Mouse (Mus musculus) kidney, adult 2 months (tissue): ENCODE measurements around the gene Olfr1371. TPM values are rescaled to one million over a fixed set of nuclear protein-coding genes. Genes with fewer than 3 reads are reported as not detected.

Experiments
- DNase-seq: peaks from one replicate; pipeline ENCODE4 v3.0.0; 2021
- H3K27ac ChIP-seq: fragments of 200-500 bp; 2 replicates; pipeline ENCODE4 v1.5.1; 2012; ENCODE audit warnings: low read depth, low read length, control low read depth, inconsistent platforms; ENCODE audit not compliant: insufficient read depth
- H3K27me3 ChIP-seq: fragments of 200-500 bp; replicated peaks from 2 replicates; pipeline ENCODE4 v1.6.1; 2012; ENCODE audit warnings: mild to moderate bottlenecking, moderate library complexity, low read length, inconsistent platforms; ENCODE audit not compliant: control insufficient read depth, insufficient read depth
- H3K36me3 ChIP-seq: fragments of 200-500 bp; 2 replicates; pipeline ENCODE4 v1.6.1; 2012; ENCODE audit warnings: mild to moderate bottlenecking, moderate library complexity, low read length, inconsistent platforms; ENCODE audit not compliant: control insufficient read depth, insufficient read depth
- H3K4me1 ChIP-seq: fragments of 200-500 bp; 2 replicates; pipeline ENCODE4 v1.6.1; 2011; ENCODE audit warnings: low read length; ENCODE audit not compliant: control insufficient read depth, insufficient read depth
- H3K4me3 ChIP-seq: fragments of 200-500 bp; 2 replicates; pipeline ENCODE4 v1.5.1; 2011; ENCODE audit warnings: mild to moderate bottlenecking, low read depth, low read length, control low read depth; ENCODE audit not compliant: insufficient read depth
- CTCF ChIP-seq: fragments of 200-500 bp; conservative IDR thresholded peaks from 2 replicates; pipeline ENCODE4 v1.5.1; 2011; ENCODE audit warnings: low read depth, mild to moderate bottlenecking, control low read depth, low read length, moderate library complexity, mixed read lengths; ENCODE audit not compliant: insufficient read depth, insufficient read length
- POLR2A ChIP-seq: fragments of 200-500 bp; IDR thresholded peaks from one replicate; pipeline ENCODE4 v1.6.1; 2011; ENCODE audit warnings: low read depth, low read length, control low read depth
- WGBS: fragments of 180-500 bp; shearing (Covaris S2); methylation state at CpG from one replicate; pipeline ENCODE4 v1.1.7; 2018; 5-methylcytosine and 5-hydroxymethylcytosine counted together
- polyA plus RNA-seq: library from polyadenylated mRNA; depleted of rRNA; stranded (reverse); fragments of >200 nt; gene quantifications from 2 replicates; pipeline ENCODE4 v1.2.3, GENCODE M21; 2012

The Olfr1371 gene
- polyA plus RNA-seq, 1 experiment, result not detected

DNA sequence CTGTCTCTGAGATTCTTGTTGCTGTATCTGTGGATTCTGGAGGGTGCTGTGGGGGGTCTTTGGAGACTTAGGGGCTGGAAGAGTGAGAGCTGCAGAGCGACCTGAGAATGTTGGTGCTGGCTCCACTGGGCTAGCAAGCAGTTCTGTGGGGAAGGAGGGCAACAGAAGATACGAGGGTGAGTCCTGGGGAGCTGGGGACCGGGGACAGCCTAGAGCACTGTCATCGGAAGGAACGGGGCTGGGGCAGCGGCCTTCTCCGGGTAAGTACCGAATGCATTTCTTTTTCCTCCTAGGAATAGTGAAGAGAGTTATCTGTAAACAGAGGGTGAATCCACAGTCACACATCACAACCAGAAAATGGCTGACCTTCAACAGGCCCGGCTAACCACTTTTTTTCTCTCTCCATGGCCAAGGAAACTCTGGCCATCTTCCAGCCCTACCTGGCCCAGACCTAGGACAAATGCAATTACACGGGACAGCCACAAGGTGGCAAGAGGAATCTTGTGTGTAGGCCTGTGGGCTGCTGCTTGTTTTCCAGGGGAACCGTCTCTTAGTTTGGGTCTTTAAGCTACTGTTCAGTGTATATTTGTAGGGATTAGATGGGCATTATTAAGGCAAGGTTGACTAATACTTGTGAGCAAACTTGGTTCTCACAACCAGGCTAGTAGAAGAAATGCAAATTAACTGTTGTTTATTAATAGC is 40.0 kb upstream of the Olfr1371 start:
- TF ChIP-seq CTCF, result peak; percentile 94
- TF ChIP-seq POLR2A, result no peak
- Histone ChIP-seq H3K4me1 (peaks cover 10% of the 10 kb centered on the region), H3K4me3 (no peak overlapping the region), H3K27me3 (no peaks in the 10 kb centered on the region), H3K36me3 (no peaks in the 10 kb centered on the region), H3K27ac (no peak overlapping the region)
- WGBS, result 64% methylated on average over 11 of the region's 11 CpGs
- peak; percentile 91 for DNase-seq

DNA sequence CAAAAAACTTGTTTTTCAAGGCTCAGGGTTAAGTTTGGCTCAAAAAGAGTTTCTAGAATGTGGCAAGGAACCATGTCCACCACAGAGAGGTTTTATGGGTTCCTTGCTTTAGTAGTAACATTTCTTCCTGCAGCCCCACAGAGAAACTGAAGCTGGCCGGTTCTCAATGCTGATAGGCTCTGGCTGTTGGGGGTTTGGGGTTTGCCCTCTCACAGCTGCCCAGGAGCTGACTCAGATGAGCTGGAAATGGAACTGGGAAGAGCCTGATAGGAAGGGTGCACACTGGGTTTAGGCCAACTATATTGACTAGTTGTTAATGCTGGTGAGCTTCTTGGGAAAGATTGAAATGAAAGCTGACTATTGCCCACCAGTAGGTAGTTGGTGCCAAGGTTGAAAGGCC is 38.9 kb upstream of the Olfr1371 start:
- 65% methylated on average over 1 of the region's 1 CpGs for WGBS
- DNase-seq, result no peak
- Histone ChIP-seq H3K27me3 (no peaks in the 10 kb centered on the region), H3K4me3 (no peak overlapping the region), H3K4me1 (peaks cover 13% of the 10 kb centered on the region), H3K27ac (0 out of 2 replicates have a peak overlapping the region, but pooled peaks have one; percentile 22), H3K36me3 (no peaks in the 10 kb centered on the region)
- TF ChIP-seq CTCF (no peak), POLR2A (no peak)

DNA sequence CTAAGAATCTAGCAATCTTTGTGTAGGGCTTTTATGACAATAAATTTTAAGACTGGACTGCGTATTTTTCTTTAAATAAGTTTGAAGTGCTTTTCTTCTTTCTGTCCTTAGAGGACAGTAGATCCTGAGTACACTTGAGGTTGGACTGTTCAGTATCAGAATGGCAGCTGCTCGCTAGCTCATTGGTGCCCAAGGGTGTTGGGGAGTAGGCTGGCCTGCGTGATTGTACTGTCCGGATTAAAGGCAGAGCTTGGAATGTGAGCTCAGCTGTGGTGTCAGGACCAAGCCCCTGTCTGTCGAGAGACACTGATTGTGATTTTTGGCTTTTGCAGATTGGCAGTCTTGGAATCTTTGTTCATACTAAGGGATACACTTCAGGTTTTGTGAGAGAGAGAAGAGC is 38.0 kb upstream of the Olfr1371 start:
- DNase-seq, result no peak
- Histone ChIP-seq H3K4me3 (no peak overlapping the region), H3K27ac (no peak overlapping the region), H3K4me1 (peaks cover 13% of the 10 kb centered on the region), H3K27me3 (no peaks in the 10 kb centered on the region), H3K36me3 (no peaks in the 10 kb centered on the region; the same call in 1 of the 2 replicates)
- TF ChIP-seq CTCF (no peak), POLR2A (no peak)
- 73% methylated on average over 5 of the region's 5 CpGs for WGBS

DNA sequence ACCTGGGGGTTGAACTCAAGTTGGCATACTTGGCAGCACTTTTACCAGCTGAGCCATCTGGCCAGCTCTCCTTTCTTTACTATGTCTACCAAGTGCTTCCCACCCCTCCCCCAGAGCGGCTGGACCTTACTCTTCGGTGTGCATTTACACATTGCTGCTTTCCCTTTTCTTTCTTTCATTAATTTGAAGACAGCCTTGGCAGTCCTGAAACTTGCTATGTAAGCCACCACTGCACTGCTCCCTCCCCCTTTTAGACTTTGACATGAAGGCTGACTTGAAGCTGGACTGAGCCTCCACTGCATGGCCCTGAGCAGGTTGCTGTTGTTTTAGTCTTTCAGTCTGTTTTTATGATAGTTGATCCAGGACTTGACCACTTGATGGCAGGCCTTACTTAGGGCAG is 35.7 kb upstream of the Olfr1371 start:
- DNase-seq, result peak; percentile 81
- Histone ChIP-seq H3K27ac (no peak overlapping the region), H3K4me1 (peaks cover 13% of the 10 kb centered on the region), H3K27me3 (no peaks in the 10 kb centered on the region), H3K4me3 (no peak overlapping the region), H3K36me3 (peaks cover 4% of the 10 kb centered on the region)
- TF ChIP-seq POLR2A, result no peak
- TF ChIP-seq CTCF, result no peak
- 56% methylated on average over 2 of the region's 2 CpGs for WGBS

DNA sequence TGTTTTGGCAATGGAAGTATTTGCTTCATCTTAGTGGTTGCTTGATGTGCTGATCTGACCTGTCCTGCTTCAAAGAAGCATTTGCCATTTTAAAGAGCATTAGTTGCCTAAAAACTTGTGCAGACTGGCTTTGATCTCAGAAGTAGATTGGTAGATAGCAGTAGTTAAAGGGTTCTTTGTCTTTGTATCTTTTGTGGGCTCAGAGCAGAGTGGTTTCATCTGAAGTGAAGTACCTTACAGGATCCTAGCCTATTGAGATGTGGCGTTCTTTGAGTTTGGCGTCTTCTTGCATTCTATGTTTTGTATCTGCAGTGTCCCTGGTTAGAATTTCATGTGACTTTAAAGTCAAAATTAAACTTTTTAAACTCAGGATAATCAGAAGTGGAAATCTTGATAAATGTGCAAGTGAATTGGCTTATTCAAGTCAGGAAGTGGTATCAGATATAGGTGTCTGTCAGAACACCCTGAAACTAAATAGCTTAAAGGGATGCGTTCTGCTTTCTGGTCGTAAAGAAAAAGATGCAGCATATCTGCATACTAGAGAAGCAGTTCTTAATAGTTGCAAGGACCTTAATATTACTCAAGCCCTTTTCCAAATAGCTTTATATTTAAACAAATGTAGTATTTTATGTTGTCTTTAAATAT is 27.2 kb upstream of the Olfr1371 start:
- Histone ChIP-seq H3K27ac (no peak overlapping the region), H3K36me3 (peaks cover 13% of the 10 kb centered on the region), H3K4me3 (no peak overlapping the region), H3K27me3 (no peaks in the 10 kb centered on the region), H3K4me1 (no peaks in the 10 kb centered on the region; the same call in 1 of the 2 replicates)
- 87% methylated on average over 4 of the region's 4 CpGs for WGBS
- DNase-seq, result no peak
- no peak for TF ChIP-seq CTCF
- no peak for TF ChIP-seq POLR2A

DNA sequence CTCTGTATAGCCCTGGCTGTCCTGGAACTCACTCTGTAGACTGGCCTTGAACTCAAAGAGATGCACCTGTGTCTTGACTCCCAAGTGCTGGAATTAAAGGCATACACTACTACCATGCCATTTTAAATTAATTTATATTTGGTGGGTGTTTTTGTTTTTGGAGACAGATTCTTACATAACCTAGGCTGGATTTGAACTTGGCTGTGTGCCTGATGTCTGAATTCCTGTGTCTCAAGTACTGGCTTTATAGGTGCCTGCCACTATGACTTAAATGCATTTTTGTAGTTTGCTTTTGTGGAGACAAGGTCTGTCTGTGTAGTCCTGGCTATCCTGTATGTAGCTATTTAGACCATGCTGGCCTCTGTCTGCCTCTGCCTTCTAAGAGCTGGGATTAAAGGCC is 20.7 kb upstream of the Olfr1371 start:
- TF ChIP-seq CTCF (no peak), POLR2A (no peak)
- Histone ChIP-seq H3K4me1 (peaks cover 23% of the 10 kb centered on the region), H3K27ac (peak overlapping the region; percentile 68; the same call in 1 of the 2 replicates), H3K36me3 (peaks cover 6% of the 10 kb centered on the region), H3K27me3 (no peaks in the 10 kb centered on the region), H3K4me3 (no peak overlapping the region)
- peak; percentile 60 for DNase-seq

DNA sequence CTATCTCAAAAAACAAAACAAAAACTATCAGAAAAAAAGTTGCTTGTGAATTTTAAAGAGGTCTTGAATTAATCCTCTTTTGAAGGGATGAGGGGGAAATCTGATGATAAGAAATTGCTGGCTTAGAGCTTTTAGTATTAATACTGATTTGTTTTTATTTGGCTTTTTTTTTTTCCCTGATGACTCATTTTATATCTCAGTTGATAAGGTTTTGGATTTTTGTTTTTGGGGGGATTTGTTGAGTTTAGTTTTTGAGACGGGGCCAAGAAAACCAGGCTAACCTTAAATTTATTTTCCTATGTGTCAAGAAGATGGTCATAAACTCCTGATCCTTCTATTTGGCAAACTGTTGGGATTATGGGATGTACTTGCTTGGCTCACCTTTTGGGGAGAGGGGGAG is 20.1 kb upstream of the Olfr1371 start:
- Histone ChIP-seq H3K27ac (peak overlapping the region; percentile 38; the same call in 1 of the 2 replicates), H3K4me1 (peaks cover 23% of the 10 kb centered on the region), H3K4me3 (no peak overlapping the region), H3K36me3 (peaks cover 6% of the 10 kb centered on the region), H3K27me3 (no peaks in the 10 kb centered on the region)
- no peak for DNase-seq
- TF ChIP-seq POLR2A (no peak), CTCF (no peak)
- 83% methylated on average over 1 of the region's 1 CpGs for WGBS
